Mouse (Mus musculus) layer of hippocampus, postnatal 25 days (tissue): ENCODE data around the gene Ric1. TPM values are rescaled to one million over a fixed set of nuclear protein-coding genes. Genes with fewer than 3 reads are reported as not detected.

ENCODE experiments used
- total RNA-seq, 2 experiments: library from RNA; stranded (reverse); gene quantifications; 2 replicates each; pipeline ENCODE4 v1.2.3; 2021

Gene Ric1
- total RNA-seq, 2 experiments from 2014 or later, result 40.9 to 47.7 TPM

Other genes starting within 250 kb of the Ric1 start
- under 1 TPM; 0.39 to 0.56 TPM for gene Insl6, start 196.9 kb upstream of the Ric1 start, total RNA-seq
- gene Rln1, start 187.6 kb upstream of the Ric1 start, total RNA-seq, result 1 to 10 TPM; 1.8 to 2.3 TPM
- gene Plgrkt, start 154.9 kb upstream of the Ric1 start, total RNA-seq, result 10 to 100 TPM; 24.3 to 28.4 TPM
- 1 to 10 TPM in 1 of 2 experiments, under 1 TPM in 1; 0.96 to 1.1 TPM for gene Cd274, start 154.8 kb upstream of the Ric1 start, total RNA-seq
- not detected for gene Pdcd1lg2, start 111.4 kb upstream of the Ric1 start, total RNA-seq
- gene Ermp1, start 126.1 kb downstream of the Ric1 start, total RNA-seq, result 10 to 100 TPM; 56.1 to 59.3 TPM
- gene Mlana, start 175.5 kb downstream of the Ric1 start, total RNA-seq, result under 1 TPM in 1 of 2 experiments, not detected in 1; 0.62 TPM